Mouse (Mus musculus): ENCODE measurements around the gene Gimap9.

DNA sequence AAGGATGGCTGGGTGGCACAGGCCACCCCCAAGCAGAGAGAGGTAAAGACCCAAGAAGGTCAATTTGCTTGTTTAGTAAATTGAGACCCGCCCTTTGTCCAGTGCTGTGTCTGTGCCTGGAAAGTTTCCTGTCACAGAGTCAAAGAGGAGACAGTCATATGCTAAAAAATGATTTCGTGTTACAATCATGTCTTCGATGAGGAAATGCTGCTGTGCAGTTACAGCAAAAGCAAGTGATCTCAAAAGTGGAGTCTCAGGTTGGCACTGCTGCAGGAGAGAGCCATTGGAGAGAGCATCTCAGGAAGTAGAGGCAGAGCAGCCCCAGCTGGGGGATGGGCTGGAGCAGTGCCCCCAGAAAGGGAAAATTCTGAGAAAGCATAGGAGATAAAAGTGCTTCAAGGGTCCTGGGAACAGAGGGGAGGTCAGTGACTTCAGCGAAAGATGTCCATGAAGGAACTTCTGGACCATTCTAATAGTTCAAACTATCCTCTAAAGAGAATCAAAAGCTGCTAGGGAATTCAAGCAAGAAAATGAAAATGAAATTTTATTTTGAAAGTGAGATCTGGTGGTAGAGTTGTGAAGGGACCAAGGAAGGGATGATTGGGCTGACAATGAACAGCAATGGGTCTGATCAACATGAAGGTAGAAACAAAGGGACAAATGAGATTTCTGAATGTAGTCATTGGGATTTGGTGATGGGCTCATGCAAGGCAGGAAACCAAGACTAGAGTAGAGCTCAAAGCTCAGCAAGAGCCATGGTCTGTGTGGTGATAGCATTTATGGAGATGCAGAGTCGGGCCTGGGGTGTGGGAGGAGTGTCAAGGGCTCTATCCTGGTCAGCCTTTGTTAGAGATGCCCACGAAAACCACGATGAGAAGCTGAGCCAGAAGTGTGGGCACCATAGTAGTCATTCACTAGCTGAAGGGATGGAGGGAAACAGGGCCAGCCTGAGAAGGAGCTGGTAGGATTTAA lies 10.1 kb downstream of the Gimap9 start:
- TF ChIP-seq POLR2A (IDR thresholded peaks at IDR 0.05; ENCODE audit: control insufficient read depth, extremely low read depth, insufficient read depth, low read length, poor library complexity) (no peak), CTCF (IDR thresholded peaks at IDR 0.05; ENCODE audit: borderline replicate concordance, control insufficient read depth, extremely low read depth, insufficient read depth, low read length, poor library complexity) (no peak)

All from thymus, adult 2 months (tissue).